Mouse (Mus musculus) retina, embryonic 14.5 days (tissue): ENCODE results near the gene Mob3b.
A peak's percentile ranks its signal among the peaks of the same experiment; 100 is the strongest.

Experiments
- DNase-seq: peaks from one replicate; pipeline ENCODE4 v3.0.0-alpha.2; 2015; ENCODE audit warnings: low spot score

The Mob3b gene

GRCm38 (mm10) chr4:35156751-35157611 is at the start of gene Mob3b:
Mob3b (minus strand) TSS chr4:35157484.
- DNase-seq = peak; percentile 90

- no peak for DNase-seq
Observed at GRCm38 (mm10) chr4:35204659-35205058, 47.4 kb upstream of the Mob3b start.

- no peak for DNase-seq
Observed at GRCm38 (mm10) chr4:35203724-35204123, 46.4 kb upstream of the Mob3b start.

GRCm38 (mm10) chr4:35201700-35202099 is 44.4 kb upstream of the Mob3b start:
- DNase-seq = no peak

GRCm38 (mm10) chr4:35192725-35193124 is 35.4 kb upstream of the Mob3b start:
- DNase-seq = peak; percentile 59

GRCm38 (mm10) chr4:35189794-35190193 is 32.5 kb upstream of the Mob3b start:
- no peak for DNase-seq

- no peak for DNase-seq
Observed at GRCm38 (mm10) chr4:35187617-35188326, 30.5 kb upstream of the Mob3b start.

GRCm38 (mm10) chr4:35177926-35178645 is 20.8 kb upstream of the Mob3b start:
- DNase-seq = peak; percentile 57

GRCm38 (mm10) chr4:35175566-35175965 is 18.3 kb upstream of the Mob3b start:
- no peak for DNase-seq

- DNase-seq = no peak
Observed at GRCm38 (mm10) chr4:35173551-35173950, 16.3 kb upstream of the Mob3b start.

- DNase-seq = no peak
Observed at GRCm38 (mm10) chr4:35172471-35172870, 15.2 kb upstream of the Mob3b start.

- DNase-seq = no peak
Observed at GRCm38 (mm10) chr4:35169571-35170125, 12.4 kb upstream of the Mob3b start.

- DNase-seq = no peak
Observed at GRCm38 (mm10) chr4:35167855-35168254, 10.6 kb upstream of the Mob3b start.

- no peak for DNase-seq
Observed at GRCm38 (mm10) chr4:35165947-35166346, 8.7 kb upstream of the Mob3b start.

- DNase-seq = no peak
Observed at GRCm38 (mm10) chr4:35165275-35165674, 8.0 kb upstream of the Mob3b start.

GRCm38 (mm10) chr4:35157815-35158214 is 531 bp upstream of the Mob3b start:
- no peak for DNase-seq

GRCm38 (mm10) chr4:35156149-35156611 is 1.1 kb downstream of the Mob3b start:
- DNase-seq = peak; percentile 70

- peak; percentile 47 for DNase-seq
Observed at GRCm38 (mm10) chr4:35155132-35155922, 2.0 kb downstream of the Mob3b start.

- no peak for DNase-seq
Observed at GRCm38 (mm10) chr4:35154051-35154450, 3.2 kb downstream of the Mob3b start.

- no peak for DNase-seq
Observed at GRCm38 (mm10) chr4:35151756-35152155, 5.5 kb downstream of the Mob3b start, which contains the start of gene Ifnk. Ifnk (plus strand) TSS chr4:35152056.

- no peak for DNase-seq
Observed at GRCm38 (mm10) chr4:35150706-35151105, 6.6 kb downstream of the Mob3b start.
